Mouse (Mus musculus) R1 (cell line): ENCODE data around the gene Cadm1.

ENCODE experiments used
- DNase-seq: peaks from one replicate; pipeline ENCODE4 v3.0.0-alpha.2; 2018; ENCODE audit warnings: low read depth, low spot score

Gene Cadm1

DNA sequence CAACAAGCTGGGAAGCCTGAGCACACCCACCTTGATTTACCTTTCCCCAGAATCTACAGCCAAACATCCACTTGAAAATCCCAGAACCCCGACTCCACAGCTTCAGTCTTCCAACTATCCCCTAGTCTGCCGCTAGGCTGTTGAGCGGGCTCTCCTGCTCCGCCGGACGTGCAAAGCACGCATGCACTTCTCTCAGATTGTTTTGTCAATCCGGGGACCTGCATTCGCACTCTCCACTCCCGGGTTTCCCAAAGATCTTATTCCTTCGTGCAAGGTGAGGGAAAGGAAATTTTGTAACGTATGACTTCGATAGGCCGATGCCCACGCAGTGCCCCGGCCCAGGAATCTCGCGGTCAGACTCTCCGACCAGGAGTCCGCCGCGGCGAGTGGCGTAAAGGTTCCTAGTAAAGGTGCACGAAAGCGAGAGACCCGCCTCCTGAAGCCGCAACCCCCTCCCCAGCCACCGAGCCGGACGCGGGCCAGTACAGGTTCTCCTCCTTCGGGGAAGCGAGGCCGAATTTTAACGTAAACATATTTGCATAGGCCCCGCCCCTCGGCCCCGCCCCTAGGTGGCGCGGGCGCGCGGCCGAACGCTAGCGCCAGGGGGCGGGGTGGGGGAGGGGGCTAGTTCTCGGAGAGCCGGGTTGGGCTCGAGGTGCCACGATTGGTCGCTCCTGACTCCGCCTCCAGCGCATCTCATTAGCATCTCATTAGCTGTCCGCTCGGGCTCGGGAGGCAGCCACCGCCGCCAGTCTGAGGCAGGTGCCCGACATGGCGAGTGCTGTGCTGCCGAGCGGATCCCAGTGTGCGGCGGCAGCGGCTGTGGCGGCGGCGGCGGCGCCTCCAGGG, at the start of gene Cadm1:
Cadm1 (plus strand) TSS at position 572 of the 849 bp plus-strand sequence.
- peak; percentile 98 for DNase-seq

DNA sequence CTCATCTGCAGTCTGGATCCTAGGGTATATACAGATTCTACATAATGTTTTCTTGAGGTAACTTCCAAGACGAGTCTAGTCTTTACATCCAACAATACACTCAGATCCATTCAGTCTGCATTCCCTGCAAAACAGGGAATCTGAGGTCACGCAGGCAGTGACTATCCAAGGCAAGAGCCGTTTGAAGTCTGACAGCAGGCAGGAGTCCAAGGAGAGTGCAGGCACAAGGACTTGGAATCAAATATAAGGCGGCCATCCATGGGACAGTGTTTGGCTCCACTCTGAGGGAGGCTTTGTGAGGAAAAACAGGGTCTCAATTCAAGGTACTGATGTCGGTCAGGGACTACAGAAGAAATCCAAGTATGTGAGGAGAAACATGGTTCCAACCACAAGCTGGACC, 45.5 kb upstream of the Cadm1 start:
- DNase-seq: no peak

DNA sequence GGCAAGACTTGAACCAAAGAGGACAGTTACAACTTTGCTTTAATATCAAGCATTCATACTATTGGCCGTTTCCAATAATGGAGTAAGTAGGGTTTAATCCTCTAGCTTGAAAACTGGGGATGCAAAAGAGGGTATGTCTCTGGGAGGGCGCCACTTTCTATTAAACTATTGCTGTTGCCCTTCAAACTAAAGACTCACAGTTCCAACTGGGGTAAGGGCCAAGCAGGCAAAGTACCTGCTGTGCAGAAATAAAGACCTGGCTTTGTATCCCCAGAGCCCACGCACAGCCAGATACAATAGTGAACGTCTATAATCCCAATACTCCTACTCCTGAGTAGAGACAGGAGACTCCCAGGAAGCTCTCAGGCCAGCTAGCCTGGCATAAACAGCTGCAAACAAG, 44.8 kb upstream of the Cadm1 start:
- DNase-seq: no peak

DNA sequence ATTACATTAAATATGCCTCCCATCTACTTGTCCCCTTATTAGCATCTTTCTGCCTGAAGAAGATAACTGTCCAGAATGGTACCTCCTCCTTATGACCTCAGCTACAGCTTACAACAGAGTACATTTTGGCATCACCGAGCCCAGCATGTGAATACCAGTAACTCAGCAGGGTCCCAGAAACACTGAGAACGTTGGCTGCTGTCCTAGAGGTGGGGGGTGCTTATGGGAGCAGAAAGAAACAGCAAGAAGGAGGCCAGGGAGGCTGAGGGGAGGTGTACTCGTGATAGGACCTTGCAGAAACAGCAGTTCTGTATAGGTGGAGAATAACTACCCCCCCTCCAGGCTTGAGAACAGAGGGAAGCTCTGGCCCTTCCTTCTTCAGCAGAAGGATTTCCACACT, 30.2 kb upstream of the Cadm1 start:
- no peak for DNase-seq

DNA sequence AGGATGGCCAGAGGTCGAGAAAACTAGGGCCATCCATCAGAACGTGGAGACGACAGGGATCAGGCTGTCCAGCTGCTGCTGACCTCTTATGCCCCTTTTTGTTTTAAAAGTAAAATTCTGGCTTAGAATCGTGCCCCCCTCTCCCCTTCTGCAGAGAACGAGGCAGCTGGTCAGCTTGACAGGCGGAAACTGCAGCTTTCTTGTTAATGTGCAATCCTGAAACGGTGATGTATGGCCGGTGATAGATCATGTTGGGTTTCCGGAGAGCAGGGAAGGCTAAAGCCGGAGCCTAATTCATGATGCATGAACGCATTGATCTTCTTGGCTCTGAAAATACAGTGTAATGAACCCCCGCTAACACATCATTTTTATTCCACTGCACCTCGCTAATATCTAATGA, 24.0 kb upstream of the Cadm1 start:
- no peak for DNase-seq

DNA sequence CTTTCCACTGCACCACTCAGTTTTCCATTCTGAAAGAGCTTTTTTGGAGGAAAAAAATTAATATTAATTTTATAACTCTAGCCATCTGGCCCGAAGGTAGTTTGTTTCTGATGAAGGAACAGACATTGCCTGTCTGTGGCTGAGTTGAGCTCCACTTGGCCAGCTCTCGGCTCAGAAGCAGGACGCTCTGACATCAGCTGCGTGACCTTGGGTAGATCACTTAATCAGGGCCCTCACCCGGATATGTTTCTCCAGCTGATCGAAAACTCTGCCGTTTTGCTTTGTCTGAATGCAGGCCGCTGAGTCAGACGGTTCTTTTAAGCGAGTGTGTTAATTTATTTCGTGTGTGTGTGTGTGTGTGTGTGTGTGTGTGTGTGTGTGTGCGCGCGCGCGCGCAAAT, 23.1 kb upstream of the Cadm1 start:
- DNase-seq: no peak

DNA sequence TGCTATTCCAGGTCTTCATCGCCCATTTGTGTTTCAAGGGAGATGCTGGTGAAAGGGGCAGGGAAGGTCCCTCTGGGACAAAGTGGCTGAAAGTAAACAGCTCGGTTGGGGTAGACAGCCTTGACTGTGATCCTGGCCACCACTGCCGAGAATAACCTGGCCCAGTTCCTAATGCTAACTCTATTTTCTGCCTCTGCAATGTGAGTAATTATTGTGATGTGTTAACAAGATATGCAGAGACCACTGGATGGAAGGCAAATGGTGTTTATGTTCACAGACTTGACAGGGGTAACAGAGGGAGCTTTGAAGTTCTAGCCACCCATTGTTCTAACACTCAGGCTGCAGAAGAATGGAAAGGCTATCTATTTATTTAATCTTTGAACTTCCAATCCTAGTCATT, 21.9 kb upstream of the Cadm1 start:
- DNase-seq: no peak

DNA sequence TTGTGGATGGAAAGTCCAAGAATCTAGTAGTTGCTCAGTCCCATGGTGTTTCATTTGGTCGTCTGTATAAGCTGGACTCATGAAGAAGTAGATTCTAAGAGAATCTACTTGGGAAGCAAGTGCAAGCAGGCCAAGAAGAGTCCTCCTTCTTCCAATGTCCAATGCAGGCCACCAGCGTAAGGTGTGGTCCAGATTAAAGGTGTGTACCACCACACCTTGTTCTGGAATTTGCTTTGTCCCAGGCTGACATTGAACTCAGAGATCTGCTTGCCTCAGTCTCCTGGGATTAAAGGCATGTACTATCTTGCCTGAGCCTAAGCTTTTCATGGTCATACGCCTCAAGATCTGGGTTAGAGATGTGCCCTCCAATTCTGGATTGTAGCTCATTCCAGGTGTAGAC, 17.5 kb upstream of the Cadm1 start:
- DNase-seq: peak; percentile 69

DNA sequence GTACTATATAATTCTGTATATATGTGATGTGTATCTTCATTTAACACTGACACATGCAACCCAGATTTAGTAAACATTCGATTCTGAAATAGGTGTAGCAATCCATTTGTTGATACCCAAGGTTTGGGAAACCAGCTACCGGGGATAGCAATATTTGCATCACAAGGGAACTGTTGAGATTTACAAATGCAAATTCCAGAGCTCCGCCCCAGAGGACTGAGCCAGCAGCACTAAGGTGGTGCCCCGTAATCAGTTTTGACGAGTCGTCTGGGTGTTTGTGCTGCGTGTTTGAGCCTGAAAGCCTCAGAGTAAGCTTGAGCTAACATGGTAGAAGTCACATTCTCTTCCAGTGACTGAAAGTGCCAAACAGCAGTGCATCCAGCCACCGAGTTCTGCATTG, 15.7 kb upstream of the Cadm1 start:
- peak; percentile 91 for DNase-seq

DNA sequence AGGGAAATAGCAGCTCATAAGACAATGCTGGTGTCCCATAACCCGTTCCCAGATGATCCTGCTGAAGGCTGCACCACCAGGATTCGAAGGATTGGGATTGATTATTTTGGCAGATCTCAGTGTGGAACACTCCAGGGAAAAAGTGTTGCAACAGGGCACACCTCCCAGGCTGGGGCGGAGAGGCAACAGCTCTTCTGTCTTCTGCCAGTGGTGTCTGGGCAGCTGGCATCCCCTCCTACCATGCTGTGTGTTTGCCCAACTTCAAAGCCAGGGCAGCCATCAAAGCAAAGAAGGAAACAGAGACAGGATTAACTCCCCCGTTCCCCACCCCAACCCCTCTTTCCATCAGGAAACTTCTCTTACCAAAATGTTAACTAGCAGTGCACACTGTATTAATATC, 13.7 kb upstream of the Cadm1 start:
- DNase-seq: no peak

DNA sequence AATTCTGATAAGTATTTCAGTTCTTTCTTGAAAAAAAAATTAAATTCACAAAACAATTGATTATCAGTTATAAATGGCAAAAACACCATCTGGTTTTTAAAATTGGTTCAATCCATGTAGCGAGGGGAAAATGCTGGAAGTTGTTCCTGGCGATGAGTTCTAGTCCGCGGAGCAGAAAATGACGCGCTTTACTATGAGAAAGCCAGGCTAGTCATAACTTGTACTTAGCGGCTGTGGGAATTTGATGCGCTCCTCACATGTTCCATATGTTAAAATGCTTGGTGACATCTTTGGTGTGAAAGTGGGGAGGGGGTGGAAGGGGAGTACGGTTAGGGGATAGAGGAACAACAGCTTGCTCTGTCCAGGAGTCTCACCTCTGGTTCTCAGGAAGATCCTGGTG, 2.7 kb upstream of the Cadm1 start:
- DNase-seq: no peak

DNA sequence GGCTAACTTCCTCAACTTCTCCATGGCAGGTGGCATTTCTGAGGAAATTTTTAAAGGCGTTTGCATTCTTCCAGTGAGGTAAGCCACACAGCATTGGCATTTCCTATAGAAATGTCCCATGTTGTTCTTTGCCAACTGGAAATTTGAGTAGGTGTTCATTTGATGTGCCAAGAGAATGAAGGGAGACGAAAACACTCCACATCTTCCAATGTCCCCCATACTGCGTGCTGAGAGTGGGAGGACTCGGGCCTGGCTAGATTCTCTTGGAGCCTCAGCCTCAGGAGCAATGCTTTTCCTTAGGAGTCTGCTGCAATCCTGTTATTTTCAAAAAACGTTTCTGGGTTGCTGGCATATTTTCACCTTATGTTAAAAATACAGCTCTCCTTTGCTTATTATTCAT, 2.2 kb upstream of the Cadm1 start:
- DNase-seq: no peak

DNA sequence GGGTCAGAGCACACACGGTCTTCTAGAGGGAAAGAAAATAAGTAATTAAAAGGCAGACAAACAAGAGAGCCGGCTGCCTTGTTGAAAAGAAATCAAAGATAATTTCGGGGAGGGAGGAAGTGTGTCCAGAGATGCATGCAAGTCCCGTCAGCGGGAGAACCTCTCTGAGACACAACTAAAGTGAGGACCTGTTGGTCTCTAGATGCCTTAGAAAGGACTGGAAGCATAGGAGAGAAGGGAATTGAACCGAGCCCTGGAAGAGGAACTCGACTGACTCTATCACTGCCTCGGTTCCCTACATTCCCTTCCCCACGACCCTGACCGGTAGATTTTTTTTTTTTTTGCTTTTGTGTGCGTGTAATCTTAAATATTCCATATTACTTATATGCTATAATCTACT, 791 bp upstream of the Cadm1 start:
- no peak for DNase-seq

DNA sequence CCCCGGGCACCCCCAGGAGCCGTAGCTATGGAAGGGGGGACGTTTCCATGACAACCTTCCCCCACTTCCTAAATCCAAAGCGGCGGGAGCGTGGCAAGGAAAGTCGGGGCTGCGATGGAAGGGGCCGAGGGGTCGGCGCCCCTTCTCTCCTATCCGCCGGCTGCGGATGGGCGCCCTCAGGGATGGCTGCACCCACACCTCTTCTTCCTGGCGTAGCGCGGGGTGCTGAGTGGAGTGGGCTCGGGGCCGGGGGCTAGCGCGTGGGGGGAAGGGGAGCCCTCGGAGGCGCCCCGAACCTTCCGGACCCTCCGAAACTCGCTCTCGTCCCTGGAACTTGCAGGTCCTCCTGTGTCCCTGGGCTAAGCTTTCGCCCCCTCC, 560 bp downstream of the Cadm1 start:
- no peak for DNase-seq

DNA sequence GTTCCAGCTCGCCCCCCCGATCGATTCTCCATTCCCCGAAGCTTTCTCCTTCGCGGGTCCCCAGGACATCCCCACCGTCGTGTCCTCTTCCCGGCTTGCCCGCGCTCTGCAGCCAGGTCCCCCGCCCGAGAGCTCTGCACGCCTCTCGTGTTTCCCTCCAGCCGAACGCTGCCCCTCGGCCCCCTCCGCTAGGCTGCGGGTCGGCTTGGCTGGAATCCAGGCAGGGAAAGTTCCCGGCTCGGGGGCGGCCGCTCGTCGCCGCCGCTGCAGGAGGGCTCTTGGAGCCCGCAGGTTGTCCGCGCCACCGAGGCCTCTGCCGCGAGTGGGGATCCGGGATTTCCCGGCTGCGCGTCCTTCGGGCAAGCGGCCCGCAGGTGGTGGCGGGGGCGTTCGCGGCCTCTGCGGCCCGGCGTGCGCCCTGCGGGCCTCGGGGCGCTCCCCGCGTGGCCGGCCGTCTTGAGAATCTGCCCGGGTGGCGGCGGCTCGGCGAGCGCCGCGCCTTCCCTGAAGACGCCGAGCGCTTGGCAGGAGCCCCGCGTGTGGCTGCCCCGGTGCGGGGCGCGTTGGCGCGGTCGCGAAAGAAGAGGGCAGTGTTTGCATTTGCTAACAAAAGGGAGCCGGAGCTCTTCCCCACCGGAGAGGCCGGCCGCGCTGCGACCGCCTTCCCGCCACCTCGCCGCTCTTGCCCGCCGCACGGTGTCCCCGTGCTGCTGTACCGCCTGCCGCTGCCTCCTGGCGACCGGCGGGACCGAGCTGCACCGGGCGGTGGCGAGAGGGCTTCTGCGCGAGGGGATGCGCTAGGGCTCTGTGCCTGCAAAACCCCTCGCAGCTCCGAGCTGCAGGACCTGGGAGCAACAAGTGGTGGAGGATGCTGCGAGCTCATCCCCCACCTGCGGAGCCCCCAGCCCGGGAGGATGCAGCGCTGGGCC, 1.2 kb downstream of the Cadm1 start:
- peak; percentile 63 for DNase-seq

DNA sequence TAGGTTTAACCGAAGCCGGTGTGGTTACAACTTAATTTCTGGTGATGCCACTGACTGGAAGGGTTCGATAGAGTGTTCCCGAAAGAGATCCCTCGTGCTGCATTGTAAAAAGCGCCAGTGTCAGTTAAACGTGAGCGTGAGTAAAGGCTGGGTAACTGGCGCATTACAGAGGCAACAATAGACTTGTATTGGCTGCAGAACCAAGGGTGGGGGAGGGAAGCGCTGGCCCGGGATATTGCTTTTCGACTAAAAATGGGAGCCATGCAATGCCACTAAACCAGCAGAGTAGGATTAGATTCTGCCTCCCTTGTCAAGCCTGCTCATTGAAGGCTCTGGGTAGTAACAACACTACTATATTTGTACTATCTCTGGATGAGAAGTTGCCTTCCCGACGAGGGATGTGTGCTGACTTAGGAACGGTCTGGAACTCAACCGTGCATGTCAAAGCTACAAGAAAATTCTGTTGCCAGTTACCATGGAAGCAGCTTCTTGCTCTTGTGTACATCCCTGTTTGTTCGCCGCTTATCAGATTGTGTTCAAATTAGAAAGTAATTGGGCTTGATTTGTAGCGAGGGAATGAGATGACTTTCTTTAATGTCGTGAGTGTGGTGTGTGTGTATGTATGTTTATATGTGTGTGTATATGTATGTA, 2.4 kb downstream of the Cadm1 start:
- DNase-seq: peak; percentile 52

DNA sequence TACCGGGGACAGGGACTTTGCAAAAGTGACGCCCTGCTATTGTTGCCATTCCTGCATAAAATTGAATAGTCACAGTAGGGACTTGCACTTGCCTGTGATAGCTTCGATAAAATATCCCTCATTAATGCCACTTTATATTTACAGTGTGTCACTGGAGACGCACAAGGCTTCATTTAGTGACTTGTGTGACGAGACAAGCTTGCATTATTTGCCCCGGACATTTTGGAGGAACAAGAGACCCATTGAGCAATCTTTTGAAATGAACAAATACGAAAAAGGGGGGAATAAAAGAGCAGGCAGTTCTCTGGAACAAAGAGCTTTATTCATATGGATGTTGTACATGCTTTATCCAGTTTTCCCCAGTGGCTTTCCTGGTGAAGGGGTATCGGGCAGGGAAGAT, 3.5 kb downstream of the Cadm1 start:
- DNase-seq: peak; percentile 47

DNA sequence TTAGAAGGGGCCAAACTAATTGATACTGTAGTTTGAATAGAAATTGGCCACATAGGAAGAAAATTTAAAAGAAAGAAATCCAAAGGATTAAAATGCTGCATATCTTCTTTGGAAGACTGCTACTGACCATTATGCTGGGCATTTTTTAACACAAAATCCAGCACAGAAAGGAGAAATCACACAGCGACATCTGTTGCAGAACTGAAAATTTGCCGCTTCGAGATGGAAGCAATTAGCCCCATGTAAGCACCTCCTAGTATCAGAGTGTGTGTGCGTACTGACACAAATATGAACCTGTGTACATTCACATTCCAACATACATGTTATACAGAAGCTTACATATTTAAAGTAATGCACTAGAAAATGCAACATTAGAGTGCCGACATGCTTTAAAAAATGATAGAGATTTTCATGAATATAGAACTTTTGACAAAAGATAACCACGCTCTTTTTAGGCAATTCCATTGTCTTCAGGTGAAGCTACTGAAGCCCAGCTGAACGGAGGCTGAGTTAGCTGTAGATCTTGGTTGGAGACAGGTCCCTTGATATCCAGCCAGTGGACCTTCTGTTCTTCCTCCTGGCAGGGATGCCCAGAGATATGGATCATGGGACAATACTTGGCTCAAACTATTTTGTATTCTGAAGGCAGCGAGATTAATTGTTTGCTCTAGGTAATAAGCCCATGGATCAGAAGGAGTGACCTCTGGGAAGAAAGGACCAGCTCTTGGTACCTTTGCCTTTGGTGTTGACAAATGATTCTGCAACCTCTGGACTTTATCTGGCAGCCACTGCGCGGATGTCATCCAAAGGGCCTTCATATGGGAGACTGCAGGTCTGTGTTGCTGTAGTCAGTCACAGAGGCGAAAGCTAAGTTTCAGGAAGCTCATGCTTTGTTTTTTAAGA, 4.9 kb downstream of the Cadm1 start:
- no peak for DNase-seq

DNA sequence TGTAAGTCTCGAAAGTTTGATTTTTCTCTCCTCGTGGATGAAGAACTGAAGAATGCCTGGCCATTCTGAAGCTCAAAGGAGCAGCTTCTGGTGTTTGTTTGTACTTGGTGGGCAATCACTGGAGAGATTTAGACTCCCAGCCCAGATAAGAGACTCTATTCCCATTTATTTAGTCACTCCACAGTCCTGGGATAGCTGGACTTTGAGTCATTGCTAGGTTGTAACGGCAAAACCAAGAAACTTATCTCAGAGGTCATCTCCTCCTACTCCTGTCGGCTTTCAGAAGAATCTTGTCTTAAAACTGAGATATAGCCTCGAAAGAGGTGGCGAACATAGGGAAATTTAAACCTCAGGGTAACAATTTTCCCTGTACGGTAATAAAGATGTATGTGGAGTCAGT, 15.3 kb downstream of the Cadm1 start:
- DNase-seq: no peak

DNA sequence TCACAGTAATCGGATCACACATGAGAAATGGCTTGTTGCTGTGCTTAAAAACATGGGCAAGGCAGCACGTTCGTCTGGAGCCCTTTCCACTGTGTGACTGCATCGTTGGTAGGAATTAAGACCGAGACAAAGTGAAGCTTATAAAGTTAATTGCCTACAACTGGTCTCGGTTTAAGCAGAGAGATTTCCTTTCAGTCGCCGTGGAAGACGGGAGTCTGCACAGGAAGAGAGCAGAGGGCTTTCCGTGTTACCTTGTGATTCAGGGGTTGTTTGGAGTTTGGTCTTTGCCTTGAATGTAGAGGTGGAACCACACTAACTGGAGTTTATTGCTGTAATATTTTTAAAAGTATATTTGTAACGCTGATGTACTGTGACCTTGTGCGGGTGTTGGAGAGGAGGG, 15.7 kb downstream of the Cadm1 start:
- no peak for DNase-seq

DNA sequence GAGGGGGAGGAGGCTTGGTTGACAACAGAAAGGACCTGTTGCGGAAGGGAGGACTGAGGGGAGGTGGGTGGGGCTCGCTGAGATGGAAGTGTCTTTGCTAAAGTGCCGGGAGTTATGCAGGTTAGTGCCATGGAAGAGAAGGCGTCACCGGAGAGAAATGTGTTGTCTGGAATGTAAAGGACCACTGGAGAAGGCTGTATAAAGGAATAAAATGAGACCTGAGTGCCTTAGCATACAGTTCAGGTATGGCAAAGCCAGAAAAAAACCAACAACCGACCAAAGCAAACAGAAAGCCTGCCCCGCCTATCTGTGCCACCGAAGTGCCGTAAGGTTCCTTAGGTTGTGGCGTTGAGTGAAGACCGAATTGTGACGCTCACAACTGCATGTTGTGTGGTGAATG, 18.4 kb downstream of the Cadm1 start:
- no peak for DNase-seq
